Mouse (Mus musculus) limb, embryonic 14.5 days (tissue): Measurements from ENCODE around the gene Parp2. TPM values are rescaled to one million over a fixed set of nuclear protein-coding genes. Genes with fewer than 3 reads are reported as not detected.

Source experiments
- ATAC-seq: fragments of 200-750 bp; cut with Nextera tagmentation; 2 replicates; pipeline ENCODE4 v1.8.0; 2017; ENCODE audit warnings: low read depth, moderate number of reproducible peaks, moderate TSS enrichment; ENCODE audit not compliant: low FRiP score
- DNase-seq: peaks from one replicate; pipeline ENCODE4 v3.0.0-alpha.2; 2015; ENCODE audit warnings: low spot score
- H3K27ac ChIP-seq: fragments of 300-500 bp; sonication (generic); replicated peaks from 2 replicates; pipeline ENCODE4 v1.5.1; 2014; ENCODE audit warnings: low read depth, mild to moderate bottlenecking, low read length, moderate library complexity, mixed read lengths
- H3K27me3 ChIP-seq: fragments of 300-500 bp; sonication (generic); 2 replicates; pipeline ENCODE4 v1.6.1; 2014; ENCODE audit warnings: low read length, mixed read lengths; ENCODE audit not compliant: control insufficient read depth, insufficient read depth
- H3K36me3 ChIP-seq: fragments of 300-500 bp; sonication (generic); 2 replicates; pipeline ENCODE4 v1.6.1; 2014; ENCODE audit warnings: mild to moderate bottlenecking, low read length, moderate library complexity, mixed read lengths; ENCODE audit not compliant: control insufficient read depth, insufficient read depth
- H3K4me1 ChIP-seq: fragments of 300-500 bp; sonication (generic); 2 replicates; pipeline ENCODE4 v1.6.1; 2014; ENCODE audit warnings: antibody characterized with exemption, low read length, mixed read lengths; ENCODE audit not compliant: control insufficient read depth, insufficient read depth
- H3K4me2 ChIP-seq: fragments of 300-500 bp; sonication (generic); replicated peaks from 2 replicates; pipeline ENCODE4 v1.6.1; 2014; ENCODE audit warnings: low read depth, mild to moderate bottlenecking, low read length, moderate library complexity; ENCODE audit not compliant: severe bottlenecking
- H3K4me3 ChIP-seq: fragments of 300-500 bp; sonication (generic); replicated peaks from 2 replicates; pipeline ENCODE4 v1.5.1; 2014; ENCODE audit warnings: low read length
- H3K9ac ChIP-seq: fragments of 300-500 bp; sonication (generic); 2 replicates; pipeline ENCODE4 v1.6.1; 2014; ENCODE audit warnings: mild to moderate bottlenecking, low read depth, low read length, moderate library complexity; ENCODE audit not compliant: severe bottlenecking
- H3K9me3 ChIP-seq: fragments of 300-500 bp; sonication (generic); 2 replicates; pipeline ENCODE4 v1.6.1; 2016; ENCODE audit warnings: low read length; ENCODE audit not compliant: control insufficient read depth
- POLR2A ChIP-seq: fragments of 200-500 bp; IDR thresholded peaks from 2 replicates; pipeline ENCODE4 v1.8.0; 2012; ENCODE audit warnings: inconsistent platforms, mild to moderate bottlenecking, moderate library complexity, borderline replicate concordance; ENCODE audit not compliant: insufficient read depth, insufficient read length; ENCODE audit errors: extremely low read depth
- WGBS: fragments of 180-500 bp; shearing (Covaris S2); extraction: QIAGEN DNeasy Blood & Tissue Kit; methylation state at CpG from one replicate; pipeline ENCODE4 v1.1.7; 2014; 5-methylcytosine and 5-hydroxymethylcytosine counted together
- polyA plus RNA-seq, 2 experiments: library from polyadenylated mRNA; depleted of rRNA in 1 of 2; stranded (reverse) in 1 of 2; unstranded in 1 of 2; fragments of >200 nt; fragmentation: Nextera tagmentation in 1 of 2; extraction: Ambion mirVana in 1 of 2; gene quantifications; 2 replicates each; pipeline versions ENCODE4 v1.2.1 to v1.2.3; 2012 to 2014

Gene Parp2
- polyA plus RNA-seq, 2 experiments: 57.8 to 86.6 TPM

GRCm38 (mm10) chr14:50796464-50796863 is 11.2 kb upstream of the Parp2 start:
- Histone ChIP-seq H3K4me3 (no peak overlapping the region), H3K4me2 (no peak overlapping the region), H3K9me3 (no peaks in the 10 kb centered on the region), H3K27me3 (no peaks in the 10 kb centered on the region), H3K27ac (no peak overlapping the region), H3K4me1 (no peaks in the 10 kb centered on the region), H3K9ac (no peak overlapping the region), H3K36me3 (no peaks in the 10 kb centered on the region)
- no peak for TF ChIP-seq POLR2A
- ATAC-seq (no peak), DNase-seq (no peak)
- 91% methylated on average over 1 of the region's 1 CpGs for WGBS

- H3K4me2 ChIP-seq: no peak overlapping the region
- no peak overlapping the region for H3K9ac ChIP-seq
- WGBS: 71% methylated on average over 2 of the region's 2 CpGs
- H3K36me3 ChIP-seq: no peaks in the 10 kb centered on the region
- no peak for DNase-seq
- H3K9me3 ChIP-seq: no peaks in the 10 kb centered on the region
- H3K27me3 ChIP-seq: no peaks in the 10 kb centered on the region
- no peak for TF ChIP-seq POLR2A
- no peak overlapping the region for H3K27ac ChIP-seq
- ATAC-seq: no peak
- no peaks in the 10 kb centered on the region for H3K4me1 ChIP-seq
- no peak overlapping the region for H3K4me3 ChIP-seq
Measured at GRCm38 (mm10) chr14:50798512-50798911, 9.1 kb upstream of the Parp2 start.

GRCm38 (mm10) chr14:50799502-50800259 is 8.0 kb upstream of the Parp2 start:
- ATAC-seq (no peak), DNase-seq (peak; percentile 75)
- TF ChIP-seq POLR2A: no peak
- WGBS: 6% methylated on average over 3 of the region's 3 CpGs
- H3K27ac ChIP-seq: no peak overlapping the region
- no peaks in the 10 kb centered on the region for H3K27me3 ChIP-seq
- H3K4me1 ChIP-seq: no peaks in the 10 kb centered on the region
- H3K9ac ChIP-seq: no peak overlapping the region
- H3K36me3 ChIP-seq: no peaks in the 10 kb centered on the region
- H3K4me3 ChIP-seq: no peak overlapping the region
- no peaks in the 10 kb centered on the region for H3K9me3 ChIP-seq
- H3K4me2 ChIP-seq: no peak overlapping the region

DNA sequence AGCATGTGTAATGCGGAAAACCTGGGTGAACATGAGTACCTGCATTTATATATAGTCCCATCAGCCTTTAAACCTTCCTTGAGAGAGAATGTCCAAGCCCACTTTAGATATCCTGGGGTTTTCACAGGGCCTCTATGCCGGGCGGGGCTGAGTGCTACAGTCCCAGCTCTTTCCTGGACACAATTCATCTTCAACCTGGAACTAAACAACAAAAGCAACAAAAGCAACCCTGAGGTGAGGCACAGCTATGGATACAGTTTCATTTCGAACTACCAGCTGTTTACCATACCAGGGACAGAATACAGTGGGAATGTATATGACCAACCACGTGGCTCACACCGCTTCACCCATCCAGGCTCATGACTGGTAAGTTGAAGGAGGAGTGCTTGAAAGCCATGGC is 5.2 kb upstream of the Parp2 start:
- H3K4me1 ChIP-seq: no peaks in the 10 kb centered on the region
- no peak for TF ChIP-seq POLR2A
- no peak overlapping the region for H3K4me2 ChIP-seq
- ATAC-seq (no peak), DNase-seq (no peak)
- H3K36me3 ChIP-seq: no peaks in the 10 kb centered on the region
- H3K4me3 ChIP-seq: no peak overlapping the region
- WGBS: 89% methylated on average over 6 of the region's 6 CpGs
- H3K27ac ChIP-seq: no peak overlapping the region
- H3K27me3 ChIP-seq: no peaks in the 10 kb centered on the region
- H3K9me3 ChIP-seq: no peaks in the 10 kb centered on the region
- H3K9ac ChIP-seq: no peak overlapping the region

DNA sequence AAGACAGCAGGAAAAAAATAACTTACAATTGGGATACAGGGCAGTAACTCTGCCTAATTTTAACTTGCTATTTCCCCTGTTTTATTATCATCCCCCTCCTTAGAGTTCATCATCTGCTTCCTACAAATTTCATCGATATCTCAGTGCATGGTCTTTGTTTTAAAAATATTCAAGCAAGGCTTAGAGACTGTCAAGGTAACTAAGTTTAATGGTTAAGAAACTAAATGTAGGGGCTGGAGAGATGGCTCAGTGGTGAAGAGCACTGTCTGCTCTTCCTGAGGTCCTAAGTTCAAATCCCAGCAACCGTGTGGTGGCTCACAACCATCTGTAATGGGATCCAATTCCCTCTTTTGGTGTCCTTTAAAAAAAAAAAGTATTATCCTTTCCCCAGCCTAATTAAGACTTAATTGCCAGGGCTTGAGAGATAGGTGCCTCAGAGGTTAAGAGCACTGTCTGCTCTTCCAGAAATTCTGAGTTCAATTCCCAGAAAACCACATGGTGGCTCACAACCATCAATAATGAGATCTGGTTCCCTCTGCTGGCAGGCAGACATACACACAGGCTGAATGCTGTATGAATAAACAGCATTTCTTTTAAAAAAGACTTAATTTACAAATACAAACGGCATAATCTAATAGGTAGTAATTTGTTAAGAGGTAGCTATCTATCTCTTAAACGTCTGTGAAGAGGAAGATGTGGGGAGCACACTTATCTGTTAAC is 4.6 kb upstream of the Parp2 start:
- Histone ChIP-seq H3K27me3 (no peaks in the 10 kb centered on the region), H3K4me3 (no peak overlapping the region), H3K9ac (no peak overlapping the region), H3K4me1 (no peaks in the 10 kb centered on the region), H3K9me3 (no peaks in the 10 kb centered on the region), H3K4me2 (no peak overlapping the region), H3K36me3 (no peaks in the 10 kb centered on the region), H3K27ac (no peak overlapping the region)
- WGBS: 65% methylated on average over 4 of the region's 4 CpGs
- TF ChIP-seq POLR2A: no peak
- ATAC-seq: no peak
- no peak for DNase-seq
